Mouse (Mus musculus): Measurements from ENCODE around the gene Tm4sf4. TPM values are rescaled to one million over a fixed set of nuclear protein-coding genes. Genes with fewer than 3 reads are reported as not detected.
A peak's percentile ranks its signal among the peaks of the same experiment; 100 is the strongest.

Gene Tm4sf4
- polyA plus RNA-seq, 1 experiment from 2014 or later = not detected

- WGBS = 83% methylated on average over 11 of the region's 11 CpGs
- Histone ChIP-seq H3K4me3 (ENCODE audit: low read depth, low read length) (no peak overlapping the region), H3K27me3 (ENCODE audit: insufficient read depth, low read length) (no peaks in the 10 kb centered on the region), H3K9ac (no peak overlapping the region), H3K9me3 (ENCODE audit: low read depth, low read length) (no peaks in the 10 kb centered on the region), H3K4me1 (ENCODE audit: insufficient read depth) (0 out of 2 replicates have a peak, but pooled peaks cover 2% of the 10 kb centered on the region), H3K27ac (ENCODE audit: low read depth) (no peak overlapping the region), H3K36me3 (ENCODE audit: insufficient read depth) (no peaks in the 10 kb centered on the region), H3K4me2 (no peak overlapping the region)
- no peak for DNase-seq
- ATAC-seq (ENCODE audit: insufficient read depth) = no peak
- no peak for TF ChIP-seq CTCF (IDR thresholded peaks at IDR 0.05; ENCODE audit: low read depth)
Observed at GRCm38 (mm10) chr3:57426351-57426750, 1.2 kb downstream of the Tm4sf4 start.

- H3K27me3 ChIP-seq (ENCODE audit: insufficient read depth, low read length) = no peaks in the 10 kb centered on the region
- no peak for TF ChIP-seq CTCF (IDR thresholded peaks at IDR 0.05; ENCODE audit: low read depth)
- H3K27ac ChIP-seq (ENCODE audit: low read depth) = no peak overlapping the region
- H3K9me3 ChIP-seq (ENCODE audit: low read depth, low read length) = no peaks in the 10 kb centered on the region
- H3K4me2 ChIP-seq = no peak overlapping the region
- no peak overlapping the region for H3K9ac ChIP-seq
- ATAC-seq (ENCODE audit: insufficient read depth) = 0 out of 2 replicates have a peak, but pooled peaks have one; percentile 52
- H3K36me3 ChIP-seq (ENCODE audit: insufficient read depth) = no peaks in the 10 kb centered on the region
- WGBS = 7% methylated on average over 5 of the region's 5 CpGs
- 0 out of 2 replicates have a peak, but pooled peaks cover 2% of the 10 kb centered on the region for H3K4me1 ChIP-seq (ENCODE audit: insufficient read depth)
- no peak overlapping the region for H3K4me3 ChIP-seq (ENCODE audit: low read depth, low read length)
- no peak for DNase-seq
Observed at GRCm38 (mm10) chr3:57428682-57429464, 3.8 kb downstream of the Tm4sf4 start.

- H3K4me3 ChIP-seq (ENCODE audit: low read depth, low read length) = no peak overlapping the region
- 36% methylated on average over 4 of the region's 4 CpGs for WGBS
- no peak overlapping the region for H3K27ac ChIP-seq (ENCODE audit: low read depth)
- H3K9ac ChIP-seq = no peak overlapping the region
- peak; percentile 37 for DNase-seq
- H3K9me3 ChIP-seq (ENCODE audit: low read depth, low read length) = no peaks in the 10 kb centered on the region
- H3K36me3 ChIP-seq (ENCODE audit: insufficient read depth) = no peaks in the 10 kb centered on the region
- 0 out of 2 replicates have a peak, but pooled peaks cover 2% of the 10 kb centered on the region for H3K4me1 ChIP-seq (ENCODE audit: insufficient read depth)
- no peak for ATAC-seq (ENCODE audit: insufficient read depth)
- H3K4me2 ChIP-seq = no peak overlapping the region
- no peaks in the 10 kb centered on the region for H3K27me3 ChIP-seq (ENCODE audit: insufficient read depth, low read length)
- TF ChIP-seq CTCF (IDR thresholded peaks at IDR 0.05; ENCODE audit: low read depth) = peak; percentile 42; the same call in 1 of the 2 replicates
Observed at GRCm38 (mm10) chr3:57429486-57429885, 4.4 kb downstream of the Tm4sf4 start.

- ATAC-seq (ENCODE audit: insufficient read depth) (no peak), DNase-seq (no peak)
- Histone ChIP-seq H3K9me3 (ENCODE audit: low read depth, low read length) (no peaks in the 10 kb centered on the region), H3K27me3 (ENCODE audit: insufficient read depth, low read length) (no peaks in the 10 kb centered on the region), H3K4me2 (no peak overlapping the region), H3K4me3 (ENCODE audit: low read depth, low read length) (no peak overlapping the region), H3K27ac (ENCODE audit: low read depth) (no peak overlapping the region), H3K4me1 (ENCODE audit: insufficient read depth) (0 out of 2 replicates have a peak, but pooled peaks cover 2% of the 10 kb centered on the region), H3K36me3 (ENCODE audit: insufficient read depth) (no peaks in the 10 kb centered on the region), H3K9ac (no peak overlapping the region)
- WGBS = 58% methylated on average over 3 of the region's 3 CpGs
- TF ChIP-seq CTCF (IDR thresholded peaks at IDR 0.05; ENCODE audit: low read depth) = no peak
Observed at GRCm38 (mm10) chr3:57431706-57432105, 6.6 kb downstream of the Tm4sf4 start.

GRCm38 (mm10) chr3:57435364-57435763, 10.2 kb downstream of the Tm4sf4 start:
- no peak overlapping the region for H3K27ac ChIP-seq (ENCODE audit: low read depth)
- ATAC-seq (ENCODE audit: insufficient read depth) (no peak), DNase-seq (no peak)

DNA sequence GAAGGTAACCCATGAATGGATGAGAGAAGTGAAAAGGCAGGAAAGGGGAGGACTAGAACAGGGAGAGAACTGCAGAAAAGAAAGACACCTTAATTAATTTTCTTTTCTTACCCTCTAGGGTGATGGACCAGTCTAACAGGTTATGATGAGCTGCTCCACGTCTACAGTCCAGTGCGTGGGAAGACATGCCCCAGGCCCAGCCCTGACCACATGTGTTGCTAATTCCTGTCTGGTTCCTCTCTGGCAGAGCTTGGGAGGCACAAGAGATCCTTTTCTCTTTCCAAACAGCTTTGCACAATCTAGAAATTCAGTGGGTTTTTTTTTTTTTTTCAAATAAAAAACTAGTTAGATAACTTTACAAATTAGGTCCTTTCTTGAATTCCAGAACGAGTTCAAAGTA, 15.8 kb downstream of the Tm4sf4 start:
- no peak overlapping the region for H3K9ac ChIP-seq
- no peaks in the 10 kb centered on the region for H3K9me3 ChIP-seq (ENCODE audit: low read depth, low read length)
- WGBS = 45% methylated on average over 3 of the region's 3 CpGs
- H3K27ac ChIP-seq (ENCODE audit: low read depth) = no peak overlapping the region
- no peaks in the 10 kb centered on the region for H3K36me3 ChIP-seq (ENCODE audit: insufficient read depth)
- ATAC-seq (ENCODE audit: insufficient read depth) (no peak), DNase-seq (no peak)
- H3K4me2 ChIP-seq = no peak overlapping the region
- no peaks in the 10 kb centered on the region for H3K4me1 ChIP-seq (ENCODE audit: insufficient read depth)
- no peak for TF ChIP-seq CTCF (IDR thresholded peaks at IDR 0.05; ENCODE audit: low read depth)
- H3K4me3 ChIP-seq (ENCODE audit: low read depth, low read length) = no peak overlapping the region
- no peaks in the 10 kb centered on the region for H3K27me3 ChIP-seq (ENCODE audit: insufficient read depth, low read length)

More at GRCm38 (mm10) chr3:57435364-57435763, 10.2 kb downstream of the Tm4sf4 start:
- no peak for TF ChIP-seq CTCF (IDR thresholded peaks at IDR 0.05; ENCODE audit: low read depth)
- no peaks in the 10 kb centered on the region for H3K4me1 ChIP-seq (ENCODE audit: insufficient read depth)
- 67% methylated on average over 8 of the region's 8 CpGs for WGBS
- H3K27me3 ChIP-seq (ENCODE audit: insufficient read depth, low read length) = no peaks in the 10 kb centered on the region
- H3K4me2 ChIP-seq = no peak overlapping the region
- H3K36me3 ChIP-seq (ENCODE audit: insufficient read depth) = no peaks in the 10 kb centered on the region
- no peak overlapping the region for H3K9ac ChIP-seq
- H3K4me3 ChIP-seq (ENCODE audit: low read depth, low read length) = no peak overlapping the region
- no peaks in the 10 kb centered on the region for H3K9me3 ChIP-seq (ENCODE audit: low read depth, low read length)

- no peaks in the 10 kb centered on the region for H3K9me3 ChIP-seq (ENCODE audit: low read depth, low read length)
- TF ChIP-seq CTCF (IDR thresholded peaks at IDR 0.05; ENCODE audit: low read depth) = no peak
- DNase-seq = peak; percentile 91
- no peaks in the 10 kb centered on the region for H3K27me3 ChIP-seq (ENCODE audit: insufficient read depth, low read length)
- H3K4me1 ChIP-seq (ENCODE audit: insufficient read depth) = no peaks in the 10 kb centered on the region
- ATAC-seq (ENCODE audit: insufficient read depth) = peak; percentile 76
- H3K9ac ChIP-seq = no peak overlapping the region
- 22% methylated on average over 3 of the region's 3 CpGs for WGBS
- no peaks in the 10 kb centered on the region for H3K36me3 ChIP-seq (ENCODE audit: insufficient read depth)
- no peak overlapping the region for H3K4me3 ChIP-seq (ENCODE audit: low read depth, low read length)
- H3K4me2 ChIP-seq = no peak overlapping the region
- no peak overlapping the region; the same call in 1 of the 2 replicates for H3K27ac ChIP-seq (ENCODE audit: low read depth)
Observed at GRCm38 (mm10) chr3:57445706-57446105, 20.6 kb downstream of the Tm4sf4 start.

Measured in lung, embryonic 14.5 days (tissue).